Mouse (Mus musculus) liver (tissue): ENCODE results near the gene Brsk1.

Experiments used
- DNase-seq: peaks from one replicate; pipeline ENCODE4 v3.0.0-alpha.2; 2020; ENCODE audit warnings: mixed read lengths

The Brsk1 gene

GRCm38 (mm10) chr7:4670655-4671255, 19.6 kb upstream of the Brsk1 start:
- peak; percentile 67 for DNase-seq

GRCm38 (mm10) chr7:4671956-4672355, 18.4 kb upstream of the Brsk1 start:
- no peak for DNase-seq

- no peak for DNase-seq
These were observed 16.2 kb upstream of the Brsk1 start for GRCm38 (mm10) chr7:4674114-4674731.

- no peak for DNase-seq
These were observed 15.2 kb upstream of the Brsk1 start for GRCm38 (mm10) chr7:4675200-4675599.

- DNase-seq: no peak
These were observed 7.1 kb upstream of the Brsk1 start for GRCm38 (mm10) chr7:4683307-4683706.

- DNase-seq: no peak
These were observed 6.2 kb upstream of the Brsk1 start for GRCm38 (mm10) chr7:4684203-4684602.

GRCm38 (mm10) chr7:4684632-4685417, 5.6 kb upstream of the Brsk1 start, which contains the start of gene Hspbp1:
Gene Hspbp1 (minus strand): TSS chr7:4685068.
- peak; percentile 99 for DNase-seq

GRCm38 (mm10) chr7:4690951-4691653, 698 bp downstream of the Brsk1 start:
- DNase-seq: no peak

GRCm38 (mm10) chr7:4693004-4693403, 2.6 kb downstream of the Brsk1 start:
- no peak for DNase-seq

- no peak for DNase-seq
These were observed 11.9 kb downstream of the Brsk1 start for GRCm38 (mm10) chr7:4702334-4702733.

- no peak for DNase-seq
These were observed 12.8 kb downstream of the Brsk1 start for GRCm38 (mm10) chr7:4703195-4703594.

GRCm38 (mm10) chr7:4705098-4705497, 14.7 kb downstream of the Brsk1 start:
- peak; percentile 61 for DNase-seq

- no peak for DNase-seq
These were observed 22.2 kb downstream of the Brsk1 start for GRCm38 (mm10) chr7:4712594-4712993.

- DNase-seq: no peak
These were observed 26.6 kb downstream of the Brsk1 start for GRCm38 (mm10) chr7:4716955-4717354.

- DNase-seq: no peak
These were observed 28.9 kb downstream of the Brsk1 start for GRCm38 (mm10) chr7:4719276-4719675.

GRCm38 (mm10) chr7:4723508-4723907, 33.1 kb downstream of the Brsk1 start:
- DNase-seq: no peak

GRCm38 (mm10) chr7:4724359-4724758, 34.0 kb downstream of the Brsk1 start:
- DNase-seq: no peak

- no peak for DNase-seq
These were observed 34.8 kb downstream of the Brsk1 start, which contains the start of gene Tmem150b for GRCm38 (mm10) chr7:4725169-4725568. Gene Tmem150b (minus strand): TSS chr7:4725249.

- DNase-seq: no peak
These were observed 40.7 kb downstream of the Brsk1 start for GRCm38 (mm10) chr7:4731090-4731489.

- DNase-seq: peak; percentile 52
These were observed 42.6 kb downstream of the Brsk1 start for GRCm38 (mm10) chr7:4732968-4733392.

- DNase-seq: no peak
These were observed 48.7 kb downstream of the Brsk1 start for GRCm38 (mm10) chr7:4739041-4739543.

- DNase-seq: peak; percentile 95
These were observed 49.3 kb downstream of the Brsk1 start, which contains the start of gene Kmt5c for GRCm38 (mm10) chr7:4739544-4740275. Gene Kmt5c (plus strand): TSS chr7:4740115.
